ENCODE assay signal across 17 mouse cellular contexts in the genomic region with DNA sequence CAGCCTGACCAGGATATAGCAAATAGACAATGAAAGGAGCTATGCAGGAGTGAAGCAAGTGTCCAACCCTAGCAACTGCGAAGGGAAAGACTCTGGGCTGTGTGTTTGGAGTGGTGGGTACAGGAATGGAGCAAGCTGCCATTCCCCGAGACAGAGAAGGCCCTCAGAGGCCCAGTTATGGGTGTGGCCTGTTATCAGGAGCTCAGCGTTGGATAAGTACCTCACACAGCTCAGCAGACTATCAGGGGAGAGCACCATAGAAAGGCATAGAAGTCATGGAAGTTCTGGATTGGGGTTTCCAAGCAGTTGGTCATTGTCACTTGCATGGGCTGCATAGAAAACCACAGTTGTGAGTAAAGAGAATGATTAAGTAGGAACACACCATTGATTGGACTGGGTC. TPM values are rescaled to one million over a fixed set of nuclear protein-coding genes. Genes with fewer than 3 reads are reported as not detected.
DNase-seq lines count a peak whose midpoint lies in the region; ATAC-seq and TF ChIP-seq lines count a peak whose summit lies in the region.
"Had no signal": no experiment of that assay in that cellular context is flagged by ENCODE, and none has a peak within 500 bp of the region (broad histone marks: within the 10 kb centered on the region; RNA-seq: fewer than 3 reads in every experiment).

No protein-coding gene starts in this region.

- peaks cover 64% of the 10 kb centered on the region for H3K4me1 ChIP-seq in heart, embryonic 10.5 days
- peaks cover 40% of the 10 kb centered on the region for H3K4me1 ChIP-seq in kidney, postnatal 0 days (replicated peaks; ENCODE audit: insufficient read depth, low read length)
- H3K4me1 ChIP-seq in liver, embryonic 16.5 days (ENCODE audit: control insufficient read depth, low read depth, low read length): peaks cover 37% of the 10 kb centered on the region

- no peak overlapping the region for H3K4me2 ChIP-seq in kidney, postnatal 0 days (ENCODE audit: low read length)
- peak overlapping the region; percentile 33 for H3K4me2 ChIP-seq in liver, embryonic 16.5 days (ENCODE audit: low read depth, low read length)
- H3K4me2 ChIP-seq: midbrain, embryonic 12.5 days had no signal

- WGBS in heart, embryonic 10.5 days: 48% methylated on average over 3 of the region's 3 CpGs
- WGBS in kidney, postnatal 0 days: 92% methylated on average over 3 of the region's 3 CpGs
- 36% methylated on average over 3 of the region's 3 CpGs for WGBS in liver, embryonic 16.5 days (ENCODE audit: insufficient replicate concordance)

- intact Hi-C loops in heart, postnatal 10 days (cut with DNase I): no loop called here
- intact Hi-C loops in left cerebral cortex, postnatal 10 days (cut with DNase I): no loop called here

- no peaks in the 10 kb centered on the region for H3K9me3 ChIP-seq in heart, embryonic 10.5 days
- H3K9me3 ChIP-seq in kidney, postnatal 0 days (replicated peaks; ENCODE audit: low read length): no peaks in the 10 kb centered on the region
- no peaks in the 10 kb centered on the region for H3K9me3 ChIP-seq in liver, embryonic 16.5 days (replicated peaks; ENCODE audit: control insufficient read depth, low read length)
- H3K9me3 ChIP-seq: midbrain, embryonic 12.5 days had no signal

- no peak for ATAC-seq in kidney, postnatal 0 days (replicated peaks; ENCODE audit: low FRiP score, low read depth)
- peak; percentile 89 for ATAC-seq in liver, embryonic 16.5 days (ENCODE audit: low read depth)
- ATAC-seq: Patski had no signal

- no peak overlapping the region for H3K4me3 ChIP-seq in heart, embryonic 10.5 days
- no peak overlapping the region for H3K4me3 ChIP-seq in kidney, postnatal 0 days (replicated peaks; ENCODE audit: low read depth, low read length)
- H3K4me3 ChIP-seq in liver, embryonic 16.5 days (ENCODE audit: low read depth, low read length): peak overlapping the region; percentile 0; the same call in 1 of the 2 replicates
- H3K4me3 ChIP-seq: midbrain, embryonic 12.5 days had no signal

- no peaks in the 10 kb centered on the region for H3K36me3 ChIP-seq in heart, embryonic 10.5 days
- no peaks in the 10 kb centered on the region for H3K36me3 ChIP-seq in kidney, postnatal 0 days (ENCODE audit: insufficient read depth, low read length)
- no peaks in the 10 kb centered on the region for H3K36me3 ChIP-seq in liver, embryonic 16.5 days (ENCODE audit: control insufficient read depth, insufficient read depth)
- H3K36me3 ChIP-seq: midbrain, embryonic 12.5 days had no signal

- H3K27ac ChIP-seq in heart, embryonic 10.5 days: peak overlapping the region; percentile 7; the same call in 1 of the 2 replicates
- H3K27ac ChIP-seq in kidney, postnatal 0 days: peak overlapping the region; percentile 85; the same call in 1 of the 2 replicates
- H3K27ac ChIP-seq in liver, embryonic 16.5 days (ENCODE audit: low read length): no peak overlapping the region
- H3K27ac ChIP-seq: midbrain, embryonic 12.5 days had no signal

- H3K27me3 ChIP-seq in heart, embryonic 10.5 days (ENCODE audit: insufficient read depth, poor library complexity, severe bottlenecking): no peaks in the 10 kb centered on the region
- H3K27me3 ChIP-seq in kidney, postnatal 0 days (ENCODE audit: insufficient read depth, low read length): no peaks in the 10 kb centered on the region
- no peaks in the 10 kb centered on the region for H3K27me3 ChIP-seq in liver, embryonic 16.5 days (ENCODE audit: control insufficient read depth, insufficient read depth, low read depth, low read length)
- H3K27me3 ChIP-seq: midbrain, embryonic 12.5 days; Patski had no signal

- no peak for DNase-seq in heart, embryonic 10.5 days (ENCODE audit: low spot score)
- DNase-seq in heart, postnatal 10 days: no peak
- no peak for DNase-seq in kidney, postnatal 0 days (ENCODE audit: low spot score)
- no peak for DNase-seq in kidney, adult 8-10 months
- DNase-seq in liver: peak; percentile 76
- no peak for DNase-seq in left cerebral cortex, postnatal 10 days (ENCODE audit: extremely low spot score in 1 of 2, low spot score in 2 of 2)
- no peak for DNase-seq in yolk sac, embryonic 10.5 days (ENCODE audit: low spot score)
- DNase-seq: adrenal gland, postnatal 36 days; cerebellum, adult 9-11 months; kidney, postnatal 14 days; lung, adult 2 months; lung, postnatal 36 days; right cerebral cortex, postnatal 25 days; thymus, postnatal 36 days had no signal

- no peak overlapping the region for H3K9ac ChIP-seq in kidney, postnatal 0 days (ENCODE audit: low read depth, low read length)
- H3K9ac ChIP-seq in liver, embryonic 16.5 days (ENCODE audit: low read depth, low read length): 0 out of 2 replicates have a peak overlapping the region, but pooled peaks have one; percentile 2
- H3K9ac ChIP-seq: midbrain, embryonic 12.5 days had no signal

- TF ChIP-seq CTCF in kidney, postnatal 0 days (IDR thresholded peaks at IDR 0.05; ENCODE audit: low read depth): no peak

RNA-seq across cellular contexts. Expression of gene Timp3, which starts 32.8 kb away (rescaled TPM):
- polyA plus RNA-seq in heart, embryonic 10.5 days (2016; fragmentation: Nextera tagmentation; extraction: Ambion mirVana): 44.7 and 47.2 TPM in 2 replicates
- 100 to 1,000 TPM; 112 to 223 TPM for total RNA-seq in heart, postnatal 10 days (2021)
- polyA plus RNA-seq in kidney, postnatal 0 days (2015; fragmentation: Nextera tagmentation; extraction: Ambion mirVana): 87.4 and 99.7 TPM in 2 replicates
- polyA plus RNA-seq in liver, embryonic 16.5 days (2015; fragmentation: Nextera tagmentation; extraction: Ambion mirVana): 5.7 and 7.3 TPM in 2 replicates
- 10 to 100 TPM; 45.8 to 47.4 TPM for total RNA-seq in left cerebral cortex, postnatal 10 days (2021)
